Mouse (Mus musculus): ENCODE measurements around the gene Ikzf2.

DNA sequence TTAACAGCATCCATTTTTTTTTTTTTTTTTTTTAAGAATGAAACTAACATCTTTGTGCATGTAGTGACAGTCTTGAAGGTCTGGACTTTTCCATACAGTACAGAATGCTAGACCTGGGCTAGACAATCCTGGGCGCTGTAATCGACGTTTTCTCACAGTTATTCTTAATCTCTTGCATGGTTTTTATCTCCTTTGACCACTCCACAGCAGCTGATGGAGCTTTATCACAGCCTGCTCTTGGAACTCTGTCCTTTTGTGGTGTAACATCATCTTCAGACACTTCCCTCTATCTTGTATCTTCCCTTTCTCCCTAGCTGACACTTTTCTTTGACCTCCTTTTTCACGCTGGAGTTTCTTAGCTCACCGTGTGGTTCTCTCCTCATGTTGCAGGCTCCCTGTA, 170.9 kb downstream of the Ikzf2 start:
- TF ChIP-seq POLR2A (IDR thresholded peaks at IDR 0.05; ENCODE audit: extremely low read depth, insufficient read depth, low read length) (no peak), CTCF (IDR thresholded peaks at IDR 0.05; ENCODE audit: extremely low read depth, insufficient read depth, low read length) (no peak)
